Mouse (Mus musculus) thymus, adult 2 months (tissue): ENCODE results near the gene Meig1.

Source experiments
- CTCF ChIP-seq: fragments of 200-500 bp; IDR thresholded peaks from 2 replicates; pipeline ENCODE4 v1.5.1; 2012; ENCODE audit warnings: mild to moderate bottlenecking, control low read depth, low read length, moderate library complexity, borderline replicate concordance; ENCODE audit not compliant: control insufficient read depth, poor library complexity, insufficient read depth; ENCODE audit errors: extremely low read depth
- POLR2A ChIP-seq: fragments of 200-500 bp; IDR thresholded peaks from 2 replicates; pipeline ENCODE4 v1.6.1; 2012; ENCODE audit warnings: mild to moderate bottlenecking, low read length, control low read depth, moderate library complexity; ENCODE audit not compliant: control insufficient read depth, poor library complexity, insufficient read depth; ENCODE audit errors: extremely low read depth

DNA sequence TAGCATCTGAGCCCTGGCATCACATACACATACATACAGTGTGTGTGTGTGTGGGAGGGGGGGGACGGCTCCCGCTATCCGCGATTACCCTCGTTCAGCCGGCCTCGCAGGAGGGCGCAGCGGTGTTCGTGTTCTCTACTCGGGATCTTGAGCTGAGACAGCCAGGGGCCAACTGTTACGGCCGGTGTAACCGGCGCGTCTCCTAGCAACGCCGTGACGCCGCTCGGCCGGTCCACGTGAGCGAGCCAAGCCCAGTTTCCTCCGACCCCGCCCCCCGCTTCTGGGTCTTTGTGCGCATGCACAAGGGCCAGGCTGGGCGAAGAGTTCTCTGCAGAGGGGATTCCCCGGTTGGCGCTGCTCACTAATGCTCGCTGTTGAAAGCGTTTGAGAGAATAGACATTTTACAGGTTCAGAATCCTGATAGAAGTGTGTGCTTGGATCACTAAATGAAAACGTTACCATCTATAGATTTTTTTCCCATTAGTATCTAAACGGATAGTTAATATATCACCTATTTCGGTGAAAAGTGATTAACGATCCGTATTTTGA, 3.5 kb downstream of the Meig1 start:
- TF ChIP-seq POLR2A (no peak), CTCF (peak; percentile 61; the same call in 1 of the 2 replicates)
